Mouse (Mus musculus) neutrophil, adult 5-6 weeks (primary cell): Measurements from ENCODE around the gene Stab1. TPM values are rescaled to one million over a fixed set of nuclear protein-coding genes. Genes with fewer than 3 reads are reported as not detected.
A peak's percentile ranks its signal among the peaks of the same experiment; 100 is the strongest.

Source experiments
- ATAC-seq: fragments of 151-379, 151-347 bp; 2 replicates; pipeline ENCODE4 v1.8.0; 2017; ENCODE audit warnings: mild to moderate bottlenecking, moderate TSS enrichment; ENCODE audit not compliant: insufficient number of reproducible peaks, poor library complexity, low FRiP score, severe bottlenecking; ENCODE audit errors: extremely low read depth
- total RNA-seq: library from RNA; stranded (forward); fragments of 200-1000 nt; gene quantifications from 2 replicates; pipeline ENCODE4 v1.2.3, GENCODE M21; 2017

Gene Stab1
- total RNA-seq: 4.1 and 5.0 TPM in 2 replicates

- ATAC-seq: no peak
Measured at GRCm38 (mm10) chr14:31168425-31168824, at the start of gene Stab1. TSS of gene Stab1 (minus strand) at chr14:31168641.

- peak; percentile 30; the same call in 1 of the 2 replicates for ATAC-seq
Measured at GRCm38 (mm10) chr14:31217666-31218065, 49.2 kb upstream of the Stab1 start, which contains the start of gene Sema3g. TSS of gene Sema3g (plus strand) at chr14:31217860.

- no peak for ATAC-seq
Measured at GRCm38 (mm10) chr14:31216846-31217245, 48.4 kb upstream of the Stab1 start, which contains the start of gene Nisch. TSS of gene Nisch (minus strand) at chr14:31216946.

- peak; percentile 84 for ATAC-seq
Measured at GRCm38 (mm10) chr14:31215157-31216002, 46.9 kb upstream of the Stab1 start.

DNA sequence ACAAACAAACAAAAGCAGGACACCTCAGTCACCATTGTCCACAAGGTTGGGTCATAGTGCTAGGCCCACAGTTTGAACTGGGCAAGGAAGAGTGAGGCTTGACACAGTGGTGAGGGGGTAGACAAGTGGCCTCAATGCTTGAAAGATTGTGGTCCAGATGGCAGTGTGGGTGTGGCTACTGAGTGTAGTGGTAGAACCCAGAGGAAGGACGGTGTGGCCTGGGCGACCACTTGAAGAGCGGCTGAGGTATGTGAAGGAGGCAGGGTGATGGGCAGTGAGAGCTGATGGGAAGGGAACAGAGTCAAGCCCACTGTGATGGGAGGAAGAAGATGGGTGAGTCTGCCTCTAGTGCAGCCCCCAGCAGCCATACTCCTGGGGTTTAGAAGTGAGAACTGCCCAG is 46.2 kb upstream of the Stab1 start:
- no peak for ATAC-seq

DNA sequence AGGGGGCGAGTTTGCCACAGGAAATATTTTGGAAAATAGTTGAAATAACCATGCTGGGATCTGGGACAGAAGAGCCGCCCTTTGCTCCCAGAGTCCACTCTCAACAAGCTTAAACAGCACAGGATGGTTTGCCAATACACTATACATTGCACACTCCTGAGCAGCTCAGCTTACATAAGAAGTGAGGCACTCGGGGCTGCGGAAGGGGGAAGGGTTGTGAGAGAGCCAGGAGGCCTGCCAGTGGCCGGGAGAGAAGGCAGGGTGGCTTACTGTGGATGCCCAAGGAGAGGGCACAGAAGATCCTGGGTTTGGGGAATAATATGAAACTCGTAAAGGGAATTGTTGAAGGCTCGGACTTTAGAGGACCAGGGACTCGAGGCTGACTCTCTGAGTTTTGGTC is 45.4 kb upstream of the Stab1 start:
- no peak for ATAC-seq

DNA sequence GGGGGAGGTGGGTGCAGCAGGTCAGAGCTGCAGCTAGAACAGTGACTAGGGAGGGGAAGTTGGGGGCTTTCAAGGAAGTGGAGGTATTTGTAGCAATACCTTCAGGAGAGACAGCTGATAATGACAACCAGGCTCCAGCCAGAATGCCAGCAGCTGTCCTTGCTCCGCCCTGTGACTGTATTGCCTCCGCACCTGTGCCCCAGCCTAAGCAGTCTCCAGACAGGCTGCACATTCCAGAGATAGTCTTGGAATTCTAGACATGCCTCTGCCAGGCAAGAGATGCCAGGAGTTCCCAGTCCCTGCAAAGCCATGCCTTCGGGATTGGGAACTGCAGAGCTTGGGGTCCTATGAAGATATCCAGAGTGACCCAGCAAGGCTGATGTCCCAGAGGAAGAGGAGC is 44.1 kb upstream of the Stab1 start:
- no peak for ATAC-seq

- no peak for ATAC-seq
Measured at GRCm38 (mm10) chr14:31211854-31212253, 43.4 kb upstream of the Stab1 start.

GRCm38 (mm10) chr14:31209133-31209557 is 40.7 kb upstream of the Stab1 start:
- ATAC-seq: no peak

DNA sequence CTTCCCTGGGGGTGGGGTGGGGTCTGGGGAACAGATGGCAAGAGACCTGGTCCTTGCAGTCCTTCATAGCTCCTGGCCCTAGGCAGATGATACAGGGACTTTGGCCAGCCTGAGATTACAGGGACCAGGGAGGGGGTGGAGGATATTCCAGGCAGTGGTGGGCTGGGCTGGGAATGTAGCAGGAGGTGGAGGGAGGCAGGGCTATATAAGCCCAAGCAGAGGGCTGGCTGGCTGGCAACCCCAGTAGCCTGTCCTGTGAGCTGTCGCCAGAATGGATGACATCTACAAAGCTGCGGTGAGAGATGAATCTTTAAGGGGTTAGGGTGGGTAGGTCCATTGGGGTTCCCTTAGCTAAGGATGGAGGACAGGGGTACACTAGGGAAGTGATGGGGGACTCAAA is 39.6 kb upstream of the Stab1 start, which contains the start of gene Tnnc1:
Gene Tnnc1 (plus strand): TSS at position 229 of the 400 bp plus-strand sequence.
- no peak for ATAC-seq

DNA sequence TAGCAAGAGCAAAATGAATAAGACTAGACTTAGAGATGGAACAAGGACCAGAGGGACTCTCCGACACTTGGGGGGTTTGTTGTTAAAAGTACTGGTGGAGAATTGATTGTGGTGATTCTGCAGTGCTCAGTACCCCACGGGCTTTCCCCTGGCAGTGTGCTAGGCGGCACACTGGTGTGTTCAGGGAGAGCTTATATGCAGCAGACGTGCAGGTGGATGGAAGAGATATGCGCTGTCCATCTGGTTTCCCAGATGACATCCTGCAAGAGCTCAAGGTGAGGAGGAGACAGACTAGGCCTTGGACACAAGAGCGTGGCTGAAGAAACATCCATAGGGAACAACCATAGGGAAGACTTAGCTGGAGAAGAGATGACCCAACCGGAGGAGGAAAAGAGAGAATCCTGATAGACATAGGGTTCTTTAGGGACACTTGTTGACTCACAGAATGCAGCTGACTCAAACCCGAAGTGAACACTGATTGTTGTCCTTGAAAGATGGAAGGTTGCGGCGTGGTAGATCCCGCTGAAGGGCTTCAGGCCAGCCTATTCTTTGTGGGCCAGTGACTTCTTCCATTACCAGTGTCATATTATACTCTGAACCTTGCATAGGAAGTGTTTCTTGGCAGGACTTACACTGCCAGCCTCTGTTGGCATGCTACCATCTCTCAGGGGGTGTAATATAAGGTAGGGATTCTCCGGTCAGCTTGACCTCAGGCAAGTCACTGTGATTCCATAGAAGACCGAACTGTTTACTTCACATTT is 38.8 kb upstream of the Stab1 start:
- no peak for ATAC-seq

DNA sequence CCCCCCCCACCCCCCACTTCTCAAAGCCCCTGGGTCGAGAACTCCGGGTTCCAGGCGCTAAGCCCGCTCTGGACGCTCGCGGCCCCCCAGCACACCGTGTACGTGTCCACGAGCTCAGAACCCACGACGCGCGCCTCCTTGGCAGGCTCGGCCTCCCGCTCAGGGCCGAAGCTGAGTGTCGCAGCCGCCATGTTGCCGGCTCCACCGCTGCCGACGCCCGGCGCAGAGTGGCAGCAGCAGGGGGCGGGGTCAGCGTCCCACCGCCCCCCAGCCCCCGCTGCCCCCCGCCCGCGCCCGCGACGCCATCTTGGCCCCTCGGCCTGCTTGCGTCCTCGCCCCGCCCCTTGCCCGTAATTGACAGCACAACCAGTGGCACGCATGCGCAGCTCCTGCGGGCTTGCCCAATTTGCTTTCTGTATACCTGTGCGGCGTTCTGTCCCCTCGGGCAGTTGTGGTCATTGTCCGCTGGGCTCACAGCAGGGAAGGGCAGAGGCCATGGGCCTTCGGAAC is 38.1 kb upstream of the Stab1 start:
- ATAC-seq: peak; percentile 78

DNA sequence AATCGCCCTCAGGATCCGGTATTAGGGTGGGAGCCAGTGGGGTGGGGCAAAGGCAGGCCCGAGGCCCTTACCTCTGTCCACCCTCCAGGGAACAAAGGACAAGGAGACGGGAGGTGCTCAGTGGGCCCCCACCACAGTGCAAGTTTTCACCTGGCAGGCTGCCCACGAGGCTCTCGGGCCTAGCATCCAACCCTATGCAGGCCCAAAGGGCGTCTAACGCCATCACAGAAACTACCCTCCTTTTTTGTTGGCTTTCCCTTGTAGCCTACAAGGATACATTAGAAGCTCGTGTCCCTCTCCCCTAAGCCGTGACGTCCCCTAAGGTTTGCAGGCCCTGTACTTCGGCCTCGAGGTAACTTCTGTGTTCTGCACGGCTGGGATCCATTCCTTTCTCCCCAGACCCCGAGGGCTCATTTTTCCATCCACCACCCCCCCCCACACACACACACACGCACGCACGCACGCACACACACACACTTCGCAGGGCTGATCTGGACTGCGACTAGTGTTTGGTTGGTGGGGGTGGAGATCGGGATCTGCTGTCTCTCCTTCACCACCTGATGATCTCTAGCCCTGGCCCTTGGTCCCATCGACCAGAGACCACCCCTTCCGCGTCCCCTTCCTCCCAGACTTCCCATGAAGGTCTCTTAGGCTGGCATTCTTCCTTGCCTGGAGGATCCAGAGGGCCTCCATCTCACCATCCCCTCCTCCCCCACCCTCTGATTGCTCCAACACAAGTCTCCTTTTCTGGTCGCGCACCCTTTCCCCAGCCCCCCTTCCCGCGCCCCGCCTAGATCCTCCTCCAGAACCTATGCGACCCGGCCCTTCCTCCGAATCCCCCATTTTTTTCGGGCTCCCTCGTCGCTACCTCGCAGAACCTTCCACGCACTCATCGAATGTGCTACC is 37.4 kb upstream of the Stab1 start:
- ATAC-seq: no peak

GRCm38 (mm10) chr14:31205244-31205561 is 36.8 kb upstream of the Stab1 start:
- no peak for ATAC-seq

DNA sequence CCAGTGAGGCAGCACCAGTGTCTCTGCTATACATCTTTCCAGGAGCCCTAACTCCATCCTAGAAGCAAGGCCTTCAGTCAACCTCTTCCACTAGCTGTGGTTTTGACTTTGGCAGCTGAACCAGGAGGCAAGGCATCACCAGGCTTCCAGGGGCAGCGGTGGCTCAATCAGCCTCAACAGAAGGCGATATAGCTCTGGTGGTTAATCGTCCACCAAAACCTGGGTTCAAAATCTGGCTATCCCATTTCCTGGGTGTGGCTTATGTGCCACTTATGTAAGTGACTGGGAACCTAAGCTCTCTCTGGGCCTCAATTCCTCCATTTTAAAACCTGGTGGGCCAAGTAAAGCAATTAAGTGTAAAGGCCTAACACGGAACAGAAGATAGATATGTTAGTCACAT is 36.4 kb upstream of the Stab1 start:
- ATAC-seq: no peak

- ATAC-seq: no peak
Measured at GRCm38 (mm10) chr14:31200038-31200437, 31.6 kb upstream of the Stab1 start.

DNA sequence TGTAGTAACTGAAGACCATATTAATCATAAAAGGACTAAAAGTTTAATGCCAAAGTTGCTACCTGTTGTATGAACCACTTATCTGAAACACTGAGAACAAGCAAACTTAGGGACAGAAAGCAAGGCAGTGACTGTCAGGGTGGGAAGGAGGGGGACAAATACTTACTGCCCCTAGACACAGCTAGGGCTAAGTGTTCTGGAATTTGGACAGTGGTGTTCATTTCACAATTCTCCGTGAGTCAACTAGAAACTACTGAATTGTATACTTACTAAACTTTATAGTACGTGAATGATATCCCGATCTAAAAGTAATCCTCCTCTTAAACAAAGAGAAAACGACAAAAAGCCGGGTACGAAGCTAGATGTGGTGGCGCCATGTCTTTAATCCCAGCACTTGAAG is 31.2 kb upstream of the Stab1 start:
- ATAC-seq: no peak

- no peak for ATAC-seq
Measured at GRCm38 (mm10) chr14:31197547-31198516, 29.4 kb upstream of the Stab1 start.
